Mouse (Mus musculus) liver, embryonic 14.5 days (tissue): ENCODE data around the gene Rlbp1.

Experiments
- CTCF ChIP-seq: IDR thresholded peaks from 2 replicates; pipeline ENCODE4 v1.5.1; 2016; ENCODE audit warnings: antibody characterized with exemption, low read depth, control low read depth
- EP300 ChIP-seq: IDR thresholded peaks from 2 replicates; pipeline ENCODE4 v1.6.1; 2016; ENCODE audit warnings: antibody characterized with exemption, low read depth

- TF ChIP-seq CTCF: no peak
- TF ChIP-seq EP300: no peak
Measured at GRCm38 (mm10) chr7:79400296-79400695, 13.4 kb upstream of the Rlbp1 start.
